Mouse (Mus musculus): ENCODE measurements around the gene Exoc2. TPM values are rescaled to one million over a fixed set of nuclear protein-coding genes. Genes with fewer than 3 reads are reported as not detected.
A peak's percentile ranks its signal among the peaks of the same experiment; 100 is the strongest.

Exoc2 gene
- polyA plus RNA-seq, 2 experiments: 7.0 to 13.8 TPM

DNA sequence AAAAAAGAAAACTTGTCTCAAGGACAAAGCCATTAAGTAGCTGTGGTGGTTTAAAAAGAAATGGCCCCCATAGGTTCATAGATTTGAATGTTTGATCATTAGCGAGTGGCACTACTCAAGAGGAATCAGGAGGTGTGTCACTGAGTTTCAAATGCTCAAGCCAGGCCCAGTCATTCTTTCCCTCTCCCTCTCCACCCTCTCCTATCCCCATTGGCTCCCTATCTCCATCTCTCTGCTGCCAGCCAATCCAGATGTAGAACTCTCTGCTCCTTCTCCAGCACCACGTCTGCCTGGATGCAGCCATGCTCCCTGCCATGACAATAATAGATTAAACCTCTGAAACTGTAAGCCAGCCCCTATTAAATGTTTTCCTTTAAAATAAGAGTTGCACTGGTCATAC, 12.0 kb downstream of the Exoc2 start:
- ATAC-seq (ENCODE audit: insufficient read depth) (peak; percentile 78), DNase-seq (ENCODE audit: low read depth in 3 of 3, low spot score in 3 of 3) (peak in 2 of 3 experiments; percentile 32 to 33)
- peak overlapping the region; percentile 76 for H3K27ac ChIP-seq
- H3K4me1 ChIP-seq (replicated peaks; ENCODE audit: control insufficient read depth in 2 of 2, insufficient read depth in 2 of 2, low read length in 1 of 2): peaks cover 24 to 25% of the 10 kb centered on the region in 2 experiments
- H3K9me3 ChIP-seq (ENCODE audit: control insufficient read depth, low read length): no peaks in the 10 kb centered on the region
- H3K4me2 ChIP-seq (ENCODE audit: low read depth): no peak overlapping the region
- H3K36me3 ChIP-seq (replicated peaks; ENCODE audit: control insufficient read depth, insufficient read depth, low read depth): no peaks in the 10 kb centered on the region; the same call in 1 of the 2 replicates
- TF ChIP-seq EP300 (IDR thresholded peaks at IDR 0.05; ENCODE audit: low read depth) (no peak), CTCF (IDR thresholded peaks at IDR 0.05; ENCODE audit: low read depth) (no peak)
- WGBS (ENCODE audit: insufficient replicate concordance): 59% methylated on average over 2 of the region's 2 CpGs
- no peaks in the 10 kb centered on the region for H3K27me3 ChIP-seq (ENCODE audit: control insufficient read depth, insufficient read depth, low read length)
- no peak overlapping the region for H3K9ac ChIP-seq (replicated peaks)
- no peak overlapping the region for H3K4me3 ChIP-seq (ENCODE audit: insufficient read depth in 1 of 2, low read depth in 2 of 2, low read length in 2 of 2)

- Histone ChIP-seq H3K4me2 (ENCODE audit: low read depth) (peak overlapping the region; percentile 67), H3K36me3 (replicated peaks; ENCODE audit: control insufficient read depth, insufficient read depth, low read depth) (no peaks in the 10 kb centered on the region; the same call in 1 of the 2 replicates), H3K4me1 (replicated peaks; ENCODE audit: control insufficient read depth in 2 of 2, insufficient read depth in 2 of 2, low read length in 1 of 2) (peaks cover 24 to 25% of the 10 kb centered on the region in 2 experiments), H3K4me3 (ENCODE audit: insufficient read depth in 1 of 2, low read depth in 2 of 2, low read length in 2 of 2) (peak overlapping the region in 1 of 2 experiments; percentile 6; a peak in 1 of 4 replicates), H3K27me3 (ENCODE audit: control insufficient read depth, insufficient read depth, low read length) (no peaks in the 10 kb centered on the region), H3K27ac (peak overlapping the region; percentile 76), H3K9me3 (ENCODE audit: control insufficient read depth, low read length) (no peaks in the 10 kb centered on the region), H3K9ac (replicated peaks) (peak overlapping the region; percentile 28; the same call in 1 of the 2 replicates)
- peak; percentile 88 for ATAC-seq (ENCODE audit: insufficient read depth)
- WGBS (ENCODE audit: insufficient replicate concordance): 17% methylated on average over 2 of the region's 2 CpGs
- peak; percentile 52 to 56 (median 55) for DNase-seq (ENCODE audit: low read depth in 3 of 3, low spot score in 3 of 3)
- peak; percentile 55; the same call in 1 of the 2 replicates for TF ChIP-seq EP300 (IDR thresholded peaks at IDR 0.05; ENCODE audit: low read depth)
- TF ChIP-seq CTCF (IDR thresholded peaks at IDR 0.05; ENCODE audit: low read depth): peak; percentile 19; the same call in 1 of the 2 replicates
Observed at GRCm38 (mm10) chr13:30960714-30961113, 13.2 kb downstream of the Exoc2 start.

DNA sequence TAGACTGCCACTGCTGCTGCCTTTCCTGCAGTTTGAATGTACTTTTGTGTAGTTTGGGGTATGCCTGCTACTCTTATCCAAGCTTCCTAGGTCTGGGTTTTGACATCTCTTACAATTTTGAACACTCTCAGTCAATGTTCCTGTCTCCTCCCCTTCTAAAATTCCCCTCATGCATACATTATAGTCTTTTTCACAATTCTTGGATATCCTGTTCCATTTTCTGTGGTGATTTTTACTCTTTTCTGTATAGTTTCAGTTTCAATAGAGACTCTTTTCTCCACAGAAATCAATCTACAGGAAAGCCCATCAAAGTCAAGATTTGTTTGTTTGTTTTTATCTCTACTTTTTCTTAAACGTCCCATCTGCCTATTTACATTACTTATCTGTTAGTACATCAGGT, 20.3 kb downstream of the Exoc2 start:
- no peak for TF ChIP-seq EP300 (IDR thresholded peaks at IDR 0.05; ENCODE audit: low read depth)
- TF ChIP-seq CTCF (IDR thresholded peaks at IDR 0.05; ENCODE audit: low read depth): no peak
- ATAC-seq (ENCODE audit: insufficient read depth) (no peak), DNase-seq (ENCODE audit: low read depth in 3 of 3, low spot score in 3 of 3) (no peak)
- Histone ChIP-seq H3K36me3 (replicated peaks; ENCODE audit: control insufficient read depth, insufficient read depth, low read depth) (no peaks in the 10 kb centered on the region), H3K9ac (replicated peaks) (no peak overlapping the region), H3K27ac (no peak overlapping the region), H3K4me2 (ENCODE audit: low read depth) (no peak overlapping the region), H3K4me1 (replicated peaks; ENCODE audit: control insufficient read depth in 2 of 2, insufficient read depth in 2 of 2, low read length in 1 of 2) (peaks cover 5% of the 10 kb centered on the region in 2 experiments; a peak in 3 of 4 replicates), H3K4me3 (ENCODE audit: insufficient read depth in 1 of 2, low read depth in 2 of 2, low read length in 2 of 2) (no peak overlapping the region), H3K27me3 (ENCODE audit: control insufficient read depth, insufficient read depth, low read length) (no peaks in the 10 kb centered on the region), H3K9me3 (ENCODE audit: control insufficient read depth, low read length) (no peaks in the 10 kb centered on the region)
- WGBS (ENCODE audit: insufficient replicate concordance): 39% methylated on average over 1 of the region's 1 CpGs

- TF ChIP-seq CTCF (IDR thresholded peaks at IDR 0.05; ENCODE audit: low read depth) (no peak), EP300 (IDR thresholded peaks at IDR 0.05; ENCODE audit: low read depth) (no peak)
- Histone ChIP-seq H3K27ac (no peak overlapping the region), H3K4me3 (ENCODE audit: insufficient read depth in 1 of 2, low read depth in 2 of 2, low read length in 2 of 2) (no peak overlapping the region), H3K4me1 (replicated peaks; ENCODE audit: control insufficient read depth in 2 of 2, insufficient read depth in 2 of 2, low read length in 1 of 2) (peaks cover 5% of the 10 kb centered on the region in 2 experiments), H3K27me3 (ENCODE audit: control insufficient read depth, insufficient read depth, low read length) (no peaks in the 10 kb centered on the region), H3K36me3 (replicated peaks; ENCODE audit: control insufficient read depth, insufficient read depth, low read depth) (no peaks in the 10 kb centered on the region), H3K9me3 (ENCODE audit: control insufficient read depth, low read length) (no peaks in the 10 kb centered on the region), H3K9ac (replicated peaks) (no peak overlapping the region), H3K4me2 (ENCODE audit: low read depth) (no peak overlapping the region)
- DNase-seq (ENCODE audit: low read depth in 3 of 3, low spot score in 3 of 3) (no peak), ATAC-seq (ENCODE audit: insufficient read depth) (no peak)
- 70% methylated on average over 2 of the region's 2 CpGs for whole genome bisulfite sequencing (ENCODE audit: insufficient replicate concordance)
Observed at GRCm38 (mm10) chr13:30952044-30952443, 21.8 kb downstream of the Exoc2 start.

- H3K4me2 ChIP-seq (ENCODE audit: low read depth): no peak overlapping the region
- DNase-seq (ENCODE audit: low read depth in 3 of 3, low spot score in 3 of 3) (no peak), ATAC-seq (ENCODE audit: insufficient read depth) (no peak)
- no peak overlapping the region for H3K9ac ChIP-seq (replicated peaks)
- 81% methylated on average over 9 of the region's 9 CpGs for WGBS (ENCODE audit: insufficient replicate concordance)
- H3K4me1 ChIP-seq (replicated peaks; ENCODE audit: control insufficient read depth in 2 of 2, insufficient read depth in 2 of 2, low read length in 1 of 2): peaks cover 5% of the 10 kb centered on the region in 2 experiments
- H3K9me3 ChIP-seq (ENCODE audit: control insufficient read depth, low read length): no peaks in the 10 kb centered on the region
- H3K27ac ChIP-seq: no peak overlapping the region
- no peak for TF ChIP-seq CTCF (IDR thresholded peaks at IDR 0.05; ENCODE audit: low read depth)
- TF ChIP-seq EP300 (IDR thresholded peaks at IDR 0.05; ENCODE audit: low read depth): no peak
- H3K4me3 ChIP-seq (ENCODE audit: insufficient read depth in 1 of 2, low read depth in 2 of 2, low read length in 2 of 2): no peak overlapping the region
- H3K36me3 ChIP-seq (replicated peaks; ENCODE audit: control insufficient read depth, insufficient read depth, low read depth): no peaks in the 10 kb centered on the region
- H3K27me3 ChIP-seq (ENCODE audit: control insufficient read depth, insufficient read depth, low read length): no peaks in the 10 kb centered on the region
Observed at GRCm38 (mm10) chr13:30949181-30949580, 24.7 kb downstream of the Exoc2 start.
